ENCODE assay signal across 19 mouse cellular contexts in genomic region chr6:44179927-44180326, GRCm38 (mm10).
DNase-seq lines count a peak whose midpoint lies in the region; ATAC-seq and TF ChIP-seq lines count a peak whose summit lies in the region.
"Had no signal": no experiment of that assay in that cellular context is flagged by ENCODE, and none has a peak within 500 bp of the region (broad histone marks: within the 10 kb centered on the region; RNA-seq: fewer than 3 reads in every experiment).

No protein-coding gene starts in this region.

- H3K4me3 ChIP-seq in hindbrain, embryonic 16.5 days (ENCODE audit: low read length) = no peak overlapping the region
- no peak overlapping the region for H3K4me3 ChIP-seq in hindbrain, embryonic 12.5 days
- H3K4me3 ChIP-seq in midbrain, embryonic 12.5 days = no peak overlapping the region
- no peak overlapping the region for H3K4me3 ChIP-seq in midbrain, embryonic 13.5 days (replicated peaks)
- no peak overlapping the region for H3K4me3 ChIP-seq in heart, adult 2 months
- H3K4me3 ChIP-seq: embryonic facial prominence, embryonic 13.5 days; limb, embryonic 15.5 days; megakaryocyte, embryonic 14.5 days had no signal

- H3K9me3 ChIP-seq in hindbrain, embryonic 16.5 days (ENCODE audit: control insufficient read depth, low read length) = no peaks in the 10 kb centered on the region
- H3K9me3 ChIP-seq in hindbrain, embryonic 12.5 days (replicated peaks) = no peaks in the 10 kb centered on the region
- no peaks in the 10 kb centered on the region for H3K9me3 ChIP-seq in midbrain, embryonic 12.5 days
- no peaks in the 10 kb centered on the region for H3K9me3 ChIP-seq in midbrain, embryonic 13.5 days
- H3K9me3 ChIP-seq: embryonic facial prominence, embryonic 13.5 days; G1E; limb, embryonic 15.5 days had no signal

- TF ChIP-seq EP300 in heart, adult 2 months (IDR thresholded peaks at IDR 0.05; ENCODE audit: insufficient read depth, low read depth, low read length) = no peak

- intact Hi-C loops in heart, adult 2 months (cut with DNase I) = no loop called here

- DNase-seq in cerebellum, postnatal 4 days (ENCODE audit: low spot score in 2 of 2) = no peak
- DNase-seq in heart, adult 2 months = no peak
- no peak for DNase-seq in heart, adult 8-10 months (ENCODE audit: low spot score)
- DNase-seq: cerebellum, adult 11-12 months; heart, postnatal 4 days; kidney, postnatal 4 days; lung, postnatal 10 days; right cerebral cortex, adult 18-20 months had no signal

- TF ChIP-seq POLR2A in heart, adult 2 months (IDR thresholded peaks at IDR 0.05; ENCODE audit: insufficient read depth, low read depth, low read length) = no peak

- ATAC-seq in cerebellum, adult (ENCODE audit: insufficient number of reproducible peaks, low FRiP score, low TSS enrichment) = peak; percentile 49; the same call in 1 of the 2 replicates
- peak; percentile 74 for ATAC-seq in hindbrain, embryonic 16.5 days
- ATAC-seq in hindbrain, embryonic 12.5 days (ENCODE audit: low FRiP score) = no peak
- peak; percentile 62; the same call in 1 of the 2 replicates for ATAC-seq in midbrain, embryonic 12.5 days (ENCODE audit: low FRiP score, low read depth)
- ATAC-seq in midbrain, embryonic 13.5 days = no peak
- ATAC-seq: CD4-positive, CD25-positive, alpha-beta regulatory T cell, adult 4 months; inflammation-experienced regulatory T-cells, adult 6 months had no signal

- 57% methylated on average over 4 of the region's 4 CpGs for WGBS in hindbrain, embryonic 16.5 days
- 65% methylated on average over 4 of the region's 4 CpGs for WGBS in hindbrain, embryonic 12.5 days
- 71% methylated on average over 4 of the region's 4 CpGs for WGBS in midbrain, embryonic 12.5 days
- 57% methylated on average over 4 of the region's 4 CpGs for WGBS in midbrain, embryonic 13.5 days
- 74% methylated on average over 4 of the region's 4 CpGs for WGBS in heart, adult 2 months

- H3K27ac ChIP-seq in hindbrain, embryonic 16.5 days (ENCODE audit: low read depth, low read length) = no peak overlapping the region
- H3K27ac ChIP-seq in hindbrain, embryonic 12.5 days = no peak overlapping the region
- H3K27ac ChIP-seq in midbrain, embryonic 12.5 days (replicated peaks) = no peak overlapping the region
- no peak overlapping the region for H3K27ac ChIP-seq in midbrain, embryonic 13.5 days
- no peak overlapping the region for H3K27ac ChIP-seq in heart, adult 2 months
- H3K27ac ChIP-seq: embryonic facial prominence, embryonic 13.5 days; limb, embryonic 15.5 days had no signal

- TF ChIP-seq CTCF in heart, adult 2 months (IDR thresholded peaks at IDR 0.05) = no peak

- no peaks in the 10 kb centered on the region for H3K27me3 ChIP-seq in hindbrain, embryonic 16.5 days (replicated peaks; ENCODE audit: control insufficient read depth, insufficient read depth, low read length)
- H3K27me3 ChIP-seq in hindbrain, embryonic 12.5 days = no peaks in the 10 kb centered on the region
- H3K27me3 ChIP-seq in midbrain, embryonic 12.5 days = no peaks in the 10 kb centered on the region
- H3K27me3 ChIP-seq in midbrain, embryonic 13.5 days = no peaks in the 10 kb centered on the region
- H3K27me3 ChIP-seq in heart, adult 2 months (ENCODE audit: control insufficient read depth, insufficient read depth, low read length) = no peaks in the 10 kb centered on the region
- H3K27me3 ChIP-seq: embryonic facial prominence, embryonic 13.5 days; limb, embryonic 15.5 days; megakaryocyte, embryonic 14.5 days had no signal

- no peaks in the 10 kb centered on the region for H3K79me2 ChIP-seq in heart, adult 2 months (replicated peaks; ENCODE audit: control insufficient read depth, insufficient read depth, low read length)

- no peak overlapping the region for H3K9ac ChIP-seq in hindbrain, embryonic 16.5 days (ENCODE audit: low read depth, low read length)
- no peak overlapping the region for H3K9ac ChIP-seq in hindbrain, embryonic 12.5 days
- no peak overlapping the region for H3K9ac ChIP-seq in midbrain, embryonic 12.5 days (replicated peaks)
- H3K9ac ChIP-seq in midbrain, embryonic 13.5 days (replicated peaks) = no peak overlapping the region
- H3K9ac ChIP-seq in heart, adult 2 months (ENCODE audit: low read depth, low read length) = no peak overlapping the region
- H3K9ac ChIP-seq: embryonic facial prominence, embryonic 13.5 days; limb, embryonic 15.5 days had no signal

- H3K4me1 ChIP-seq in hindbrain, embryonic 16.5 days (ENCODE audit: control insufficient read depth, insufficient read depth, low read depth, low read length) = no peaks in the 10 kb centered on the region
- no peaks in the 10 kb centered on the region for H3K4me1 ChIP-seq in hindbrain, embryonic 12.5 days
- no peaks in the 10 kb centered on the region for H3K4me1 ChIP-seq in midbrain, embryonic 12.5 days
- H3K4me1 ChIP-seq in midbrain, embryonic 13.5 days (replicated peaks) = no peaks in the 10 kb centered on the region
- H3K4me1 ChIP-seq in heart, adult 2 months (ENCODE audit: control insufficient read depth, insufficient read depth, low read length) = no peaks in the 10 kb centered on the region
- H3K4me1 ChIP-seq: embryonic facial prominence, embryonic 13.5 days; limb, embryonic 15.5 days; megakaryocyte, embryonic 14.5 days had no signal

- no peak overlapping the region for H3K4me2 ChIP-seq in hindbrain, embryonic 16.5 days (ENCODE audit: low read length)
- no peak overlapping the region for H3K4me2 ChIP-seq in hindbrain, embryonic 12.5 days (replicated peaks)
- no peak overlapping the region for H3K4me2 ChIP-seq in midbrain, embryonic 12.5 days (replicated peaks)
- no peak overlapping the region for H3K4me2 ChIP-seq in midbrain, embryonic 13.5 days (replicated peaks)
- H3K4me2 ChIP-seq: embryonic facial prominence, embryonic 13.5 days; limb, embryonic 15.5 days had no signal

- no peaks in the 10 kb centered on the region for H3K36me3 ChIP-seq in hindbrain, embryonic 16.5 days (ENCODE audit: control insufficient read depth, insufficient read depth, low read length)
- no peaks in the 10 kb centered on the region for H3K36me3 ChIP-seq in hindbrain, embryonic 12.5 days
- H3K36me3 ChIP-seq in midbrain, embryonic 12.5 days = no peaks in the 10 kb centered on the region
- H3K36me3 ChIP-seq in midbrain, embryonic 13.5 days = no peaks in the 10 kb centered on the region
- no peaks in the 10 kb centered on the region for H3K36me3 ChIP-seq in heart, adult 2 months (ENCODE audit: control insufficient read depth, insufficient read depth, low read length)
- H3K36me3 ChIP-seq: embryonic facial prominence, embryonic 13.5 days; G1E; limb, embryonic 15.5 days had no signal

Comparison
In these comparisons a context has a peak if more than half of its experiments do, and no peak if none do; other contexts are left out.
1. ATAC-seq: peak in cerebellum, adult (single experiment), hindbrain, embryonic 16.5 days (single experiment) and midbrain, embryonic 12.5 days (single experiment); none in hindbrain, embryonic 12.5 days (single experiment) and midbrain, embryonic 13.5 days (single experiment).